Mouse (Mus musculus) liver (tissue): Measurements from ENCODE around the gene Ggct.

Experiments
- DNase-seq: peaks from one replicate; pipeline ENCODE4 v3.0.0-alpha.2; 2020; ENCODE audit warnings: mixed read lengths

The Ggct gene

GRCm38 (mm10) chr6:54946241-54946953 is 46.4 kb downstream of the Ggct start:
- DNase-seq, result no peak

- no peak for DNase-seq
Measured at GRCm38 (mm10) chr6:54944551-54944950, 48.2 kb downstream of the Ggct start.

DNA sequence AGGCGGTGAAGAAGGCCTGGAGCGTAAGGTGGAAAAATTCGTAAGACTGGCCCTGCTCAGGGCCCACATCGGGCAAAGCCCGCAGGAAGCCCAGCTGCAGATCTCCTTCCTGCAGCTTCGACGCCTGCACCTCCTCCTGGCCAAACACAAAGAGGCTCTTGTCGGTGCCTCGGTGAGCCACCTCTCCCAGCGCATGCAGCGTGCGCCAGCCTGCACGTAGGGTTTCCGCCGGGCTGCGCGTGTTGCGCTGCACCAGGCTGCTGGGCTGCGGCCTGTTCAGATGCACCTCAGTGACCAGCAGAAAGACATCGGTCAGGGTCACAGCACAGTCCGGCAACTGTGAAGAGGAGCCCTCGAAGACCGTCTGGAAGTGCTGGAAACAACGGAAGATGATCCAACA is 49.0 kb downstream of the Ggct start:
- DNase-seq, result no peak

GRCm38 (mm10) chr6:54943292-54943691 is 49.5 kb downstream of the Ggct start:
- no peak for DNase-seq

GRCm38 (mm10) chr6:54941149-54941548 is 51.6 kb downstream of the Ggct start:
- no peak for DNase-seq

DNA sequence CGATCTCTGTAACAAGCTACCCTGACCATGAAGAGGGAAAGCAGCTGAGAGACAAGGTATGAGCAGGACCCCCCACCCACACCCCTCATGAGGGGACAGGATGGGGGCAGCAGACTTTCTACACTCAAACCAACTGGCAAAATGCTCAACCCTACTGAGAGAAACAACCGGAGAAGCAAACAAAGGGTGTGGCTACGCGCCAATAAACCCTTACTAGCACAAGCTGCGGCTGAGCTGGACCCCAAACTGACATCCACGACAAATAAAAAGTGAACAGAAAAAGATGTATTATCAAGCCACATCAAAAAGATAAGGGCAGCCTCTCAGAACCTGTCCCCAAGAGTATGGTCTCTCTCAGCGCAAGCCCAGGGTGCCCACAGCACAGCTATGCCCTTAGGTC is 52.6 kb downstream of the Ggct start:
- DNase-seq, result no peak

DNA sequence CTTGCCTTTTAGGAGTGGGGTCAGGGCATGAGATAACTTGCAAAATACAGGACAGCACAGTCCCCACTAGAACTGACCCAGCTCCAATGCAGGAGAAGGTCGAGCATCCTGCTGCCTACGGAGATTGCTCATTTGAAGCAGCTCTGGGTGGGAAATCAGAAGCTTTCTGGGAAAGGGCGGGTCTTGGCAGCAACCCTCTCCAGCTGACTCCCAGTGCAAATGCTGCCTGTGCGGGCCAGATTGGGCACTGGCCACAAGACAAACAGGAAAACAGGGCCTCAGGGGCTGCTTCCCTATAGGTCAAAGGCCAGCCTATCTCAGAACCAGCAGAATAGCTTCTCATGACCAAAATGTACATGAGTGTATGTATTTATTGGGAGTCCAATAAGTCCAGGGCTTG is 53.1 kb downstream of the Ggct start:
- DNase-seq, result no peak

GRCm38 (mm10) chr6:54936496-54936895 is 56.3 kb downstream of the Ggct start:
- no peak for DNase-seq

- no peak for DNase-seq
Measured at GRCm38 (mm10) chr6:54934930-54935329, 57.8 kb downstream of the Ggct start.

- no peak for DNase-seq
Measured at GRCm38 (mm10) chr6:54934313-54934712, 58.4 kb downstream of the Ggct start.

DNA sequence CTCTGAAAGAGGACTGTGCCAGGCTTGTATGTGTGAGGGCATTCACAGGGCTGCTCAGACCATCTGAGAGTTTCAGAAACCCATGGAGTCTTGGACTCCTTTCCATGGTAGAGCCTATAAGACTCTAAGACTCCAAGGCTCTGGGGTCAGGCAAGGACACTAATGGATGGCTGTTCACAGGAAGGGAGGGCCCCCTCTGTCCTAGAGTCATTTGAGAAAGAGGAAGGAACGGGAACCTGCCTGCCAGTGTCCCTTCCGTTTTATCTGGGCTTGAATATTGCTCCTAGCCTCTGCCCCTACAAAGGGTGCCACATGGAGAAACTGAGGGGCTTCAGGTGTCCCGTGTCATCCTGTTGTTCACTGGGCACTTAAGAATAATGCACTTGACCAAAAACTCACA is 58.9 kb downstream of the Ggct start:
- DNase-seq, result no peak

- no peak for DNase-seq
Measured at GRCm38 (mm10) chr6:54933216-54933615, 59.5 kb downstream of the Ggct start.
